Mouse (Mus musculus): ENCODE measurements at regions not wholly inside any gene's neighbourhood (a gene's known extent, or its start where the extent isn't known, plus 50 kb on each side); places are given as distances from the start of the nearest gene placed in this dataset.

DNA sequence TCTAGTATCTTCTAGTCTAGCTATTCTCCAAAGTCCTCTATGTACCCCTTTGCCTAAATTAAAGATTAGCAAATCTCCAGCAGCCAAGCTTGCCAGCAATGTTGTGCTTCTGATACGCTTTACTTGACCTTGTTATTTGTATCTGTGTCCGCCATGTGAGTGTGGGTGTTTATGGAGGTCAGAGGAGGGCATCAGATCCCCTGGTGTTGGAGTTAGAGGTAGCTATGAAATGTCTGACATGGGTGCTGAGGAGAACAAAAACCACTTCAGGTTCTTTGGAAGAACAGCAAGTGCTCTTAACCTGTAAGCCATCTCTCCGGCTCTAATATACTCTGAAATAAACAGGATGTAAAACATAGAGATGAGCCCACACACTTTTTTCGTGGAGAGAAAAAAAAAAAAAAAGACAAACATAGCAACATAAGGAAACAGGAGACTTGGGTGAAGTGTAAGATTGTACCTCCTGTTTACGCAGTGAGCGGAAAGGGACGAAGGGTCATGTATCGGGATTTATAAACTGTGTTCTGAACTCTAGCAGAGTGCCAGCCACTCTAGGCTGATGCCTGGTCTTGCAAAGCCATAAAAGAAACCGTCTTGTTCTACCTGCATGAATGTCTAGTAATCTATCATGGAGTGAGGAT is 326.3 kb downstream of the Gadd45g start:
- DNase-seq (ENCODE audit: low spot score) = no peak
- H3K4me2 ChIP-seq (ENCODE audit: low read depth, low read length, severe bottlenecking) = no peak overlapping the region
- H3K27me3 ChIP-seq (ENCODE audit: control insufficient read depth, insufficient read depth, low read length) = no peaks in the 10 kb centered on the region
- no peak overlapping the region for H3K4me3 ChIP-seq (ENCODE audit: low read depth, low read length)
- H3K4me1 ChIP-seq (replicated peaks; ENCODE audit: control insufficient read depth, insufficient read depth, low read length) = no peaks in the 10 kb centered on the region
- ATAC-seq (replicated peaks; ENCODE audit: low FRiP score) = no peak
- H3K9me3 ChIP-seq (ENCODE audit: control insufficient read depth, low read length) = no peaks in the 10 kb centered on the region
- H3K36me3 ChIP-seq (ENCODE audit: control insufficient read depth, insufficient read depth, low read length) = no peaks in the 10 kb centered on the region
- H3K9ac ChIP-seq (ENCODE audit: low read length) = no peak overlapping the region
- H3K27ac ChIP-seq (ENCODE audit: low read depth, low read length) = no peak overlapping the region
- WGBS = 88% methylated on average over 9 of the region's 9 CpGs

GRCm38 (mm10) chr13:52175665-52176064 is 329.2 kb downstream of the Gadd45g start:
- ATAC-seq (replicated peaks; ENCODE audit: low FRiP score) (no peak), DNase-seq (ENCODE audit: low spot score) (no peak)
- no peaks in the 10 kb centered on the region for H3K9me3 ChIP-seq (ENCODE audit: control insufficient read depth, low read length)
- H3K36me3 ChIP-seq (ENCODE audit: control insufficient read depth, insufficient read depth, low read length) = no peaks in the 10 kb centered on the region
- H3K4me3 ChIP-seq (ENCODE audit: low read depth, low read length) = no peak overlapping the region
- no peaks in the 10 kb centered on the region for H3K4me1 ChIP-seq (replicated peaks; ENCODE audit: control insufficient read depth, insufficient read depth, low read length)
- H3K4me2 ChIP-seq (ENCODE audit: low read depth, low read length, severe bottlenecking) = no peak overlapping the region
- WGBS = 73% methylated on average over 2 of the region's 2 CpGs
- H3K27me3 ChIP-seq (ENCODE audit: control insufficient read depth, insufficient read depth, low read length) = no peaks in the 10 kb centered on the region
- H3K9ac ChIP-seq (ENCODE audit: low read length) = no peak overlapping the region
- no peak overlapping the region for H3K27ac ChIP-seq (ENCODE audit: low read depth, low read length)

DNA sequence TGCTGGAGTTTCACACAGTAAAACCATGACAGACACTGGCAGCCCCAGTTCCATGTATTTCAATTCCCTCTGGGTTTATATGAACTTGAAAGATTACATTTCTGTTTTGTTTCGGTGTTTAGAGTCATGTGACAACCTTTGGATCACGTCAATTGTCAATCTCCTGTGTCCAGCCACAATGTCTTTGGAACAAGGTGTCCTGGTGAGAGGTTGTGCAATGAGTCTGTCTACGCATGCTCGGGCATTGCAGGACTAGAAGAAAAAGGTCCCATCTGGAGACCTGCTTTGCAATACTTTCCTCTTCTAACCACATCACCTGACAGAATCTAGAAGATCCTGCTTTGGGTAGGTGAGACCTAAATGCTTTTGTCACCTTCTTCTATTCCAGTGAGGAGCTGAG is 333.5 kb downstream of the Gadd45g start:
- no peaks in the 10 kb centered on the region for H3K27me3 ChIP-seq (ENCODE audit: control insufficient read depth, insufficient read depth, low read length)
- no peak overlapping the region for H3K4me2 ChIP-seq (ENCODE audit: low read depth, low read length, severe bottlenecking)
- DNase-seq (ENCODE audit: low spot score) (no peak), ATAC-seq (replicated peaks; ENCODE audit: low FRiP score) (no peak)
- no peaks in the 10 kb centered on the region for H3K9me3 ChIP-seq (ENCODE audit: control insufficient read depth, low read length)
- WGBS = 85% methylated on average over 4 of the region's 4 CpGs
- H3K36me3 ChIP-seq (ENCODE audit: control insufficient read depth, insufficient read depth, low read length) = no peaks in the 10 kb centered on the region
- no peak overlapping the region for H3K9ac ChIP-seq (ENCODE audit: low read length)
- H3K4me3 ChIP-seq (ENCODE audit: low read depth, low read length) = no peak overlapping the region
- H3K4me1 ChIP-seq (replicated peaks; ENCODE audit: control insufficient read depth, insufficient read depth, low read length) = no peaks in the 10 kb centered on the region
- H3K27ac ChIP-seq (ENCODE audit: low read depth, low read length) = no peak overlapping the region

DNA sequence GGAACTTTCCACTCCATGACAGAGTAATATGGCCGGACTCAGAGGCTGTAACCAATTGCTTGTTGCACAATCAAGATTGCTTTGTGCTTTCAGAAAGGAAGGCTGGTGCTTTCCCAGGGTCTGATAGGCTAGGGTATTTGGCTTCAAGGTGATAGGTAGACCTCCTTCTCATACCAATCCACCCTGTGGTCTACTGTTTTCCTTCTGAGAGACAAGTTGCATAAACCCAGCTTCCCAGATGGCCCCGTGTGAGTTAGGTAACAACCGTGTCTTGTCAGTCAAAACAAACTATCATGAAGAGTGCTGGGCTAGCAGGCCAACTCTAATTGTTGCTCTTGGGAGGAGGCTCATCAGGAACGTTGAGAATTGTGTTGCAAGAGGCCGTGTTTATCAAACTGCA is 337.2 kb downstream of the Gadd45g start:
- WGBS = 84% methylated on average over 5 of the region's 5 CpGs
- H3K4me3 ChIP-seq (ENCODE audit: low read depth, low read length) = no peak overlapping the region
- no peaks in the 10 kb centered on the region for H3K36me3 ChIP-seq (ENCODE audit: control insufficient read depth, insufficient read depth, low read length)
- DNase-seq (ENCODE audit: low spot score) (no peak), ATAC-seq (replicated peaks; ENCODE audit: low FRiP score) (no peak)
- H3K27me3 ChIP-seq (ENCODE audit: control insufficient read depth, insufficient read depth, low read length) = no peaks in the 10 kb centered on the region
- no peak overlapping the region for H3K9ac ChIP-seq (ENCODE audit: low read length)
- H3K27ac ChIP-seq (ENCODE audit: low read depth, low read length) = no peak overlapping the region
- no peak overlapping the region for H3K4me2 ChIP-seq (ENCODE audit: low read depth, low read length, severe bottlenecking)
- H3K9me3 ChIP-seq (ENCODE audit: control insufficient read depth, low read length) = no peaks in the 10 kb centered on the region
- H3K4me1 ChIP-seq (replicated peaks; ENCODE audit: control insufficient read depth, insufficient read depth, low read length) = no peaks in the 10 kb centered on the region

GRCm38 (mm10) chr13:52185574-52185973 is 339.1 kb downstream of the Gadd45g start:
- Histone ChIP-seq H3K27ac (ENCODE audit: low read depth, low read length) (no peak overlapping the region), H3K4me3 (ENCODE audit: low read depth, low read length) (no peak overlapping the region), H3K27me3 (ENCODE audit: control insufficient read depth, insufficient read depth, low read length) (no peaks in the 10 kb centered on the region), H3K9me3 (ENCODE audit: control insufficient read depth, low read length) (no peaks in the 10 kb centered on the region), H3K36me3 (ENCODE audit: control insufficient read depth, insufficient read depth, low read length) (no peaks in the 10 kb centered on the region), H3K4me1 (replicated peaks; ENCODE audit: control insufficient read depth, insufficient read depth, low read length) (no peaks in the 10 kb centered on the region), H3K4me2 (ENCODE audit: low read depth, low read length, severe bottlenecking) (no peak overlapping the region), H3K9ac (ENCODE audit: low read length) (no peak overlapping the region)
- WGBS = 88% methylated on average over 1 of the region's 1 CpGs
- no peak for ATAC-seq (replicated peaks; ENCODE audit: low FRiP score)
- no peak for DNase-seq (ENCODE audit: low spot score)

GRCm38 (mm10) chr13:52187841-52188604 is 341.5 kb downstream of the Gadd45g start:
- Histone ChIP-seq H3K4me2 (ENCODE audit: low read depth, low read length, severe bottlenecking) (no peak overlapping the region), H3K9me3 (ENCODE audit: control insufficient read depth, low read length) (no peaks in the 10 kb centered on the region), H3K4me1 (replicated peaks; ENCODE audit: control insufficient read depth, insufficient read depth, low read length) (no peaks in the 10 kb centered on the region), H3K9ac (ENCODE audit: low read length) (no peak overlapping the region), H3K27ac (ENCODE audit: low read depth, low read length) (no peak overlapping the region), H3K4me3 (ENCODE audit: low read depth, low read length) (no peak overlapping the region), H3K36me3 (ENCODE audit: control insufficient read depth, insufficient read depth, low read length) (no peaks in the 10 kb centered on the region), H3K27me3 (ENCODE audit: control insufficient read depth, insufficient read depth, low read length) (no peaks in the 10 kb centered on the region)
- WGBS = 90% methylated on average over 8 of the region's 8 CpGs
- no peak for DNase-seq (ENCODE audit: low spot score)
- no peak for ATAC-seq (replicated peaks; ENCODE audit: low FRiP score)

- H3K9me3 ChIP-seq (ENCODE audit: control insufficient read depth, low read length) = no peaks in the 10 kb centered on the region
- no peak for DNase-seq (ENCODE audit: low spot score)
- H3K4me2 ChIP-seq (ENCODE audit: low read depth, low read length, severe bottlenecking) = no peak overlapping the region
- no peak overlapping the region for H3K4me3 ChIP-seq (ENCODE audit: low read depth, low read length)
- H3K9ac ChIP-seq (ENCODE audit: low read length) = no peak overlapping the region
- no peak for ATAC-seq (replicated peaks; ENCODE audit: low FRiP score)
- peaks cover under 1% of the 10 kb centered on the region; the same call in 1 of the 2 replicates for H3K4me1 ChIP-seq (replicated peaks; ENCODE audit: control insufficient read depth, insufficient read depth, low read length)
- no peaks in the 10 kb centered on the region for H3K27me3 ChIP-seq (ENCODE audit: control insufficient read depth, insufficient read depth, low read length)
- no peaks in the 10 kb centered on the region for H3K36me3 ChIP-seq (ENCODE audit: control insufficient read depth, insufficient read depth, low read length)
- WGBS = 91% methylated on average over 2 of the region's 2 CpGs
- H3K27ac ChIP-seq (ENCODE audit: low read depth, low read length) = no peak overlapping the region
Observed at GRCm38 (mm10) chr13:52188605-52189003, 342.1 kb downstream of the Gadd45g start.

DNA sequence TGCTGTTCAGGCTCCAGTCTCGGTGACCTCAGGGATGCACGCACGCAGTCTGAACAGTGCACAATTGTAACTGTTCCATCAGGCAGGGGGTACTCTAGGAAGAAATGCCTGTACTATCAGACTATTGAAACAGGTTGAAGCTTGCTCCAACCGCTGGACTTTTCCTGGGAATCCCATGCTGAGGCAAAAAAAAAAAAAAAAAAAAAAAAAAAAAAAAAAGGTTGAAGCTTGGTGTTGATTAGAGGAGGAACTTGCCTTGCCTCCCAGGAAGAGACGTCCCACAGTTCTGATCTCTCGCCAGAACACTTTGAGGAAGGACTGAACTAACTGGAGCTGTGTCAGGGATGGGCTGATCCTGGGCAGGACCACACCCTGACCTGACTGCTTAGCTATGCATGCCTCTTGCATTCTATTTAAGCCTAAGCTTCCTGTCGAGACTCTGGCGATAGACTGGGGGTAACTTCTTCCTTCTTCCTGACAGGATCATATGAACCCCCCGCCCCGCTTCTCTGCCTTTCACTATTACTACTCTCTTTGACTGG is 341.6 kb downstream of the Diras2 start:
- Histone ChIP-seq H3K4me2 (ENCODE audit: low read depth, low read length, severe bottlenecking) (no peak overlapping the region), H3K4me3 (ENCODE audit: low read depth, low read length) (no peak overlapping the region), H3K4me1 (replicated peaks; ENCODE audit: control insufficient read depth, insufficient read depth, low read length) (peaks cover 3% of the 10 kb centered on the region; the same call in 1 of the 2 replicates), H3K27ac (ENCODE audit: low read depth, low read length) (no peak overlapping the region), H3K36me3 (ENCODE audit: control insufficient read depth, insufficient read depth, low read length) (no peaks in the 10 kb centered on the region), H3K27me3 (ENCODE audit: control insufficient read depth, insufficient read depth, low read length) (no peaks in the 10 kb centered on the region), H3K9me3 (ENCODE audit: control insufficient read depth, low read length) (no peaks in the 10 kb centered on the region), H3K9ac (ENCODE audit: low read length) (no peak overlapping the region)
- no peak for ATAC-seq (replicated peaks; ENCODE audit: low FRiP score)
- 80% methylated on average over 10 of the region's 10 CpGs for WGBS
- DNase-seq (ENCODE audit: low spot score) = no peak
